Mouse (Mus musculus) liver, adult 2 months (tissue): Measurements from ENCODE around the gene Xylt2.

ENCODE experiments used
- CTCF ChIP-seq: fragments of 200-500 bp; IDR thresholded peaks from 2 replicates; pipeline ENCODE4 v1.5.1; 2011; ENCODE audit warnings: low read depth, low read length, control low read depth
- POLR2A ChIP-seq: fragments of 200-500 bp; IDR thresholded peaks from 2 replicates; pipeline ENCODE4 v1.6.1; 2011; ENCODE audit warnings: low read length, control low read depth; ENCODE audit not compliant: insufficient read depth; ENCODE audit errors: extremely low read depth

DNA sequence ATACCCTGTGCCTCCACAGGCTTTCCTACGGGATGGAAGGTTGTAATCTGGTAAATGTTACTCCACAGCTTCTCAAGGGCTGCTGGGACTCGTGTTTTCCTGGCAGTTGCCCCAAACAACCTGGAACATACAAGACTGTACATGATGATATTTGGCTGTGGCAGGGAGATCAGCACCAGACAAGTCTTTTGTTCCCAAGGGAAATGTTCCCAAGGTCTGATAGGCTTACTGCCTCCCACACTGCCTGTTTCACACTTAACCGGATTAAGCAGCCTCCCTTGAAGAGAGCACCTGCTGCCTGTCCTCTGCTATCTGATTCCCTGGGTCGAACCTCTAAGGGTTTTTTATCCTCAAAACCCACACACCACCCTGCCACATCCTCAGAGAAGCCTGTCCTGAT, 61.8 kb downstream of the Xylt2 start:
- TF ChIP-seq CTCF: no peak
- no peak for TF ChIP-seq POLR2A
